Mouse (Mus musculus): ENCODE data around the gene Brix1. TPM values are rescaled to one million over a fixed set of nuclear protein-coding genes. Genes with fewer than 3 reads are reported as not detected.
"Not testable (repeated sequence)": the region's sequence is repeated elsewhere in the genome, so short reads cannot be mapped to it uniquely, and the experiment has no call there.

Brix1 gene
- polyA plus RNA-seq (2016; fragmentation: Nextera tagmentation; extraction: Ambion mirVana) = 113 and 115 TPM in 2 replicates

DNA sequence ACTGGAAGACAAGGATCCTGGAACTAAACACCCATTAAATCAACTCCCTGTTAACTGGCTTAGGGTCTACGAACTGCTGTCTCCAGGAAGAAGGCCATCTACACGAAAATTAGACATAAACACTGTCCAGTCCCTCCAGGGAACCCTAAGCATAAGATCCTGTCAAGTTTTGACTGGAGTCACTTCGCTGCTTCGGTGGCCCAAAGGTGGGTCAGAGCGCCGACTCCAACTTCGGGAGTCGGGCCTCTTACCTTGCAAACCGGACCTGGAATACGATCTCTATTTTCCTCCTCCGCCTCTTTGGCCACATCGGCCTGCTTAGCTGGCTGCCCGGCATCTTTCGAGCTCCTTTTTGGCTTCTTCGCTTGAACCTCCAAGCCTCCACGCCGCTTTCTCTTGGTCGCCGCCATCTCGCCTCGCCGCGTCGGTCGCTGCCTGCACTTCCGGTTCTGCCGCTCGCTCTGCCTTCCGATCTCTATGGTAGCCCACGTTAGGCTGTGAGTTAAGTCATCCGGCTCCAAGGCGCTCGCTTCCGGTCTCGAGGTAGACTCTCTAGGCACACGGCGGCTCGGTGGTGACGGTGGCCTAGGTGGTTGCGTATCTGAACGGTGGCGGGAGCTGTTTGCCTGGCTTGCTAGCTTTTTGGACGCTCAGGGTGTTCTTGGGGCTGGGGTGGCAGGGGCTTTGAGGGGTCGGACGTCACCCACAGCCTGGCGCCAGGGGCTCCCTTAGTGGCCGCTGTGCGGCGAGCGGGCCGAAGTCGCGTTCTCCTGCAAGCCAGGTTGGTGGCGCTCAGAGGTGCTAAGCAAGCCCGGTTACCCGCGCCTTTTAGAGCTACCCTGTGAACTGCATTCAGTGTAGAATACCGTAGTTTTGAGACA is at the start of gene Brix1, which contains the start of gene Rad1:
Gene Brix1 (minus strand): TSS at position 464 of the 881 bp plus-strand sequence.
Gene Rad1 (plus strand): TSS at position 535 of the 881 bp plus-strand sequence.
- Histone ChIP-seq H3K9me3 (no peaks in the 10 kb centered on the region), H3K27ac (peak within 1 kb of the TSS; percentile 95), H3K27me3 (ENCODE audit: insufficient read depth, poor library complexity, severe bottlenecking) (no peaks in the 10 kb centered on the region), H3K36me3 (peaks cover 57% of the 10 kb centered on the region), H3K4me3 (peak within 1 kb of the TSS; percentile 77), H3K4me1 (replicated peaks) (peaks cover 24% of the 10 kb centered on the region)
- DNase-seq (ENCODE audit: low spot score) = peak; percentile 94
- whole genome bisulfite sequencing = under 1% methylated on average over 58 of the region's 58 CpGs

DNA sequence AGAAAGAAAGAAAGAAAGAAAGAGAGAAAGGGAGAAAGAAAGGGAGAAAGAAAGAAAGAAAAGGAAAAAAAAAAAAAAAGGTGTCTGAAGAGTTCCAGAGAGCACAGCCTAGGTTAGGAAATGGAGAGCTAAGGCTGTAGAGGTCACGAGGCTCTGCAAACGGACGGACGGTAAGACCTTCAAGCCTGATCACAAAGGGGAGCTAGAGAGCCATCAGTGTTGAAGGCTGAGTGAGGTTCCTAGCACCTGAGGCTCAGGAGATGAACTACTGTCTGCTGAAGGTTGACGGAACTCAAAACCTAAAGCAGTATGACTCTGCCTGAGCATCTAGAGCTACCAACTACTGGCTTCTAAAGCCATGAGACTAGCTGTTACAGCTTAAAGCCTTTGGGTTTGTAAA is 48.8 kb upstream of the Brix1 start:
- Histone ChIP-seq H3K4me1 (replicated peaks) (no peaks in the 10 kb centered on the region), H3K27ac (no peak overlapping the region), H3K27me3 (ENCODE audit: insufficient read depth, poor library complexity, severe bottlenecking) (no peaks in the 10 kb centered on the region), H3K36me3 (no peaks in the 10 kb centered on the region), H3K4me3 (no peak overlapping the region), H3K9me3 (no peaks in the 10 kb centered on the region)
- 87% methylated on average over 5 of the region's 5 CpGs for WGBS
- DNase-seq (ENCODE audit: low spot score) = no peak

DNA sequence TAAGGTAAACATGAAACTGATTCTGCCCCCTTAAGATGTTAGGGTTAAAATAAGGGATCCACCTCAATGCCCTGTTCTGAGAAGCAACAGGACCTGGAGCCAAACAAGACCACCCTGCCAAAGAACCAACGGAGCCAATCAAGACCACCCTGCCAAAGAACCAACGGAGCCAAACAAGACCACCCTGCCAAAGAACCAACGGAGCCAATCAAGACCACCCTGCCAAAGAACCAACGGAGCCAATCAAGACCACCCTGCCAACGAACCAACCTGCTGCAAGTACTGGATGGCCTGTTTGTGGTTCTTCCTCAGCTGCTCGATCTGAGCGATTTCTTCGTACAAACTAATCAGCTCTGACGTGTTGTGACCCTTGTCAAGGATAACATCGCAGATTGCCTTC is 47.6 kb upstream of the Brix1 start:
- not testable (repeated sequence) for H3K4me1 ChIP-seq (replicated peaks); DNase-seq (ENCODE audit: low spot score); H3K36me3 ChIP-seq; H3K9me3 ChIP-seq; H3K4me3 ChIP-seq; H3K27me3 ChIP-seq (ENCODE audit: insufficient read depth, poor library complexity, severe bottlenecking); H3K27ac ChIP-seq
- WGBS = 89% methylated on average over 10 of the region's 10 CpGs

DNA sequence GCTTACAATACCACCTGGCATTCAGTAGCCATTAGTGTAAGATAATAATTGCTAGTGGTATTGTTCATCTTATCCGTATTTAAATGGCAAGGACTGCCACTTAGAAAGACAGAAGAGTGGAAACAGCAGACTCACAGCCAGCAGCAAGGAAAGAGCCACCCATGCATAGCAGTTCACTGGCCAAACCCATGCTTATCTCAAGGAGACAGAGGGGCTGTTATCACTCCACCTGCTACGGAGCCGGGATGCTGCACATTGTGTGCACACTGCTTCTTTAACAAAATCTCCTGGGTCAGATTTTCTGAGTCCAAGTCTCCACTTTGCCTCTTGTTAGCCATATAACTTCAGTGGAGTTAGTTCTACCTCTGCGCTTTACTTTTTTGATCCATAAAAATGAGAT is 45.6 kb upstream of the Brix1 start:
- Histone ChIP-seq H3K27me3 (ENCODE audit: insufficient read depth, poor library complexity, severe bottlenecking) (no peaks in the 10 kb centered on the region), H3K27ac (no peak overlapping the region), H3K4me1 (replicated peaks) (no peaks in the 10 kb centered on the region), H3K4me3 (no peak overlapping the region), H3K9me3 (no peaks in the 10 kb centered on the region), H3K36me3 (no peaks in the 10 kb centered on the region)
- no peak for DNase-seq (ENCODE audit: low spot score)
- 90% methylated on average over 4 of the region's 4 CpGs for WGBS

DNA sequence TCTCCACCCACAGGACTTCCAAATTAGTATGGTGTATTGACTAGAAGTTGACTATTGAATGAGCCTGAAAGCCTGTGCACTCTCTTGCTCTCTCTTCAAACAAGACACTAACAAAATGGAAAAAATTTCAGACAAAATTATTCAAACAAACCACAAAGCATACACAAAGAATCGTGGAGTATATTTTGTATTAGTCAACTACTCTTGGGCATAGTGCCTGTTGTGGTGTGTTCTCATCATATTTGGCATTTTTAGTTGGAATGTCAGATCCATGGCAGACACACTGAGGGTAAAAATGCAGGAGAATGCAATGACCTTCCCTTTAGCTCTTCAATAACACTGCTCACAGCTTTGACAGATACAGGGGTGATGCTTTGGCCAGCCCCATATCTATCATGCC is 40.1 kb upstream of the Brix1 start:
- Histone ChIP-seq H3K36me3 (no peaks in the 10 kb centered on the region), H3K4me1 (replicated peaks) (no peaks in the 10 kb centered on the region), H3K9me3 (no peaks in the 10 kb centered on the region), H3K27me3 (ENCODE audit: insufficient read depth, poor library complexity, severe bottlenecking) (no peaks in the 10 kb centered on the region), H3K27ac (no peak overlapping the region), H3K4me3 (no peak overlapping the region)
- DNase-seq (ENCODE audit: low spot score) = no peak
- 72% methylated on average over 1 of the region's 1 CpGs for WGBS

DNA sequence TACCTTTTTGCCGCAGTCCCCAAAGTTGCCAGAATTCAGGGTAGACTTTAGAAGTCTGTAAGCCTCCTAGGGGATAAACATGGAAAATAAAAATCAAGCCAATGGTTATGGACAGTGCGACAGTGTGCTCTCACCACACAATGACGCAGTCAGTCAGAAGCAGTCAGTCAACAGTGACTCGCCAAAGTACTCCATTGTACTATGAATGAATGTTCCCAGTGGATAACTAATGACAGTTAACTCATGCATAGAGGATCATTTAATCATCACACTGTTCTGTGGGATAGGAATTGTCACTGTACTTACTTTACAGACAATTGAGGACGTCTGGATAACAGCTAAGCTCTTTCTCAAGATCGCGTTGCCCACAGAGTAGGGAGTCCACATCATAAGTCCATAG is 29.4 kb upstream of the Brix1 start:
- DNase-seq (ENCODE audit: low spot score) = no peak
- H3K36me3 ChIP-seq = no peaks in the 10 kb centered on the region
- H3K4me3 ChIP-seq = no peak overlapping the region
- 87% methylated on average over 7 of the region's 7 CpGs for WGBS
- H3K4me1 ChIP-seq (replicated peaks) = no peaks in the 10 kb centered on the region
- H3K27me3 ChIP-seq (ENCODE audit: insufficient read depth, poor library complexity, severe bottlenecking) = no peaks in the 10 kb centered on the region
- H3K27ac ChIP-seq = no peak overlapping the region
- no peaks in the 10 kb centered on the region for H3K9me3 ChIP-seq

DNA sequence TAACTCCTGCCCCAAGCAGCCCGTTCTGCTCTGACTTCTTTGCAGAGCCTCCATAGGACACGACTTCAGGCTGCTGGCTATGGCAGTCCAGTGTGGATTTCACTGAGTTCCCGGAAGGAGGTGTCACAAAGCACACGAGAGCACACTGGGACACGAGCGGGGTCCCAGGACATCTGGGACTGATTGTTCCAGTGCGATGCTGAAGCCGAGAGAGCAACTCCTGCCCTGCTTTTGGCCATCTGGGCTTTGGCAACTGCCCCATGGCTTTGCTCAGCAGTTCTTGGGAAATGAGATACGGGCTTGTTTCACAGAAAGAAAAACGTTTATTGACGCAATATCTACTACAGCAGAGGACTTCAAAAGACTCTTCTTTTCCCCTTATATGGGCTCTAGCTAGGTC is 20.4 kb upstream of the Brix1 start:
- Histone ChIP-seq H3K27me3 (ENCODE audit: insufficient read depth, poor library complexity, severe bottlenecking) (no peaks in the 10 kb centered on the region), H3K27ac (no peak overlapping the region), H3K36me3 (no peaks in the 10 kb centered on the region), H3K4me3 (no peak overlapping the region), H3K4me1 (replicated peaks) (no peaks in the 10 kb centered on the region), H3K9me3 (no peaks in the 10 kb centered on the region)
- 64% methylated on average over 11 of the region's 11 CpGs for WGBS
- DNase-seq (ENCODE audit: low spot score) = peak; percentile 14

DNA sequence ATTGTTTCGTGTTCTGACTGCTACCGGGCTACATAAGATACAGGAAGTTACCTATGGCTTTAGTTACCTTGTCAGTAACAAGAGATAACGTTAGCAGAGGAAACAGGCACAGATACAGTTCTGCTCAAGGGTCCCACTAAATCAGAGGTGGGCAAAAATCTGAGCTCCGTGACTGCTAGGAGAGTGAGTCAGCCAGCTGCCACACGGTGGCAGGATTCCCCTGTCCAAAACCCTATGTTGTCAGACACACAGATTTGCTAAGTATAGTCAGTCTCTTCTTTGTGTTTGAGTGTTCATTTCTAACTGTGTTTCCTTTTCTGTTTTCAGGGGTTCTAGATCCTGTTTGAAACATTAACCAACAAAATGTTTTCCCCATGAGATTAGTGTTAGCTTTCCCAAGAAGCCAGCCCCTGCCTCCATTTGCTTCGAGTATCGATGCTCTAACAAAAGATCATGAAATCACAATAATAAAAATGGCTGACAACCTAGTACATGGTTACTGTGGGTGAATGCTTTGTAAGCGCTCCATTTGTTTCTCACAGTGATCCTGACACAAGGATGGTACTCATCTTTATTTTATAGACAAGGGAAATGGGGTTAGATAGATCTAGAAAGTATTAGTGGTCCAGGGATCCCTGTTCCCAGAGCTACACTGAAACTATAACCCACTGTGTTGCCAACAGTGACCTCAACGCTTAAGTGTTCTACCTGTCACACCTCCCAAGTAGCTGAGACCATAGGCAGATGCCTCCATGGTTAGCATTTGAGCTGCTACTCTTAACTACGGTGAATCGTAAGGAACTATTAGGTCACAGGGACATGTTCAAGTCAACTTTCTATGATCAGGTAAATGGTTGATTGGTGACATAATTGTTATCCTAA is 15.3 kb upstream of the Brix1 start:
- H3K4me3 ChIP-seq = no peak overlapping the region
- WGBS = 59% methylated on average over 11 of the region's 11 CpGs
- no peaks in the 10 kb centered on the region for H3K27me3 ChIP-seq (ENCODE audit: insufficient read depth, poor library complexity, severe bottlenecking)
- H3K36me3 ChIP-seq = peaks cover 4% of the 10 kb centered on the region
- DNase-seq (ENCODE audit: low spot score) = peak; percentile 66
- H3K27ac ChIP-seq = peak overlapping the region; percentile 71
- no peaks in the 10 kb centered on the region for H3K4me1 ChIP-seq (replicated peaks)
- H3K9me3 ChIP-seq = no peaks in the 10 kb centered on the region

DNA sequence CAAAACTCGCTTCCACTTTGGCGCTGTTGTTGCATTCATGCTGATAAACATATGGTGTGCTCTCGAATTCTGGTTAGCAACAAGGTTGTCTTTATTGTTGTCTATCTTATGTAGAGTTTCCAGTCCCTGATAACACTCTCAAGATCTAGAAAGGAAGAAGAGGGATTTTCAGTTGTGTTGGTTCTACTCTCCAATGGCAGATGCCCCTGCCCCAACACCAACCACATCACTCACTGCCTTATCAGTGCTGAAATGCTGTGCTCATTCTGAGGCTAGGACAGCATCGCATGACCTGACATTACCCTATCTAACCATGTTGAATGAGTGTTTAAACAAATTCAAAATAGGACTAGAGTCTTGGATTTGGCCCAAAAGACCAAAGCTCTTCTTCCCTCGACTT is 14.3 kb upstream of the Brix1 start:
- Histone ChIP-seq H3K4me1 (replicated peaks) (no peaks in the 10 kb centered on the region), H3K4me3 (no peak overlapping the region), H3K36me3 (peaks cover 12% of the 10 kb centered on the region), H3K27ac (no peak overlapping the region), H3K9me3 (no peaks in the 10 kb centered on the region), H3K27me3 (ENCODE audit: insufficient read depth, poor library complexity, severe bottlenecking) (no peaks in the 10 kb centered on the region)
- WGBS = 87% methylated on average over 5 of the region's 5 CpGs
- no peak for DNase-seq (ENCODE audit: low spot score)

DNA sequence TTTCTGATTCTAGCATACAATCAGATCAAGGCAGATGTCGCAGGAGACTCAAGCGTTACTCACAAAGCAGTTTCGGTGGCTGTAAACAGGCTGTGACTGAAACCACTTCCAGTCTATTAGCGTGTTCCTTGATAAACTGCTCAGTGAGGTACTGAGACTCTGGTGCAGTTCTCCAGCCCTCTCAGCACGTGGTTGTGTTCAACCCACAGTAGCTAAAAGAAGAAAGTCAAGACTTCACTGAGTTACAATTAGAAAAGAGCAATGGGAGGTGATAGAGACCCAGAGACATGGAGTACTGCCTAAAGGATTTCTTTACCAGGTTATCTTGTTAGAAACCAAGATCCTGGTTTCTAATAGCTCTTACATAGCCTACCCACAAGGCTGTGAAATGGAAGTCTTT is 13.8 kb upstream of the Brix1 start:
- Histone ChIP-seq H3K9me3 (no peaks in the 10 kb centered on the region), H3K36me3 (peaks cover 15% of the 10 kb centered on the region), H3K4me1 (replicated peaks) (no peaks in the 10 kb centered on the region), H3K27ac (no peak overlapping the region), H3K4me3 (no peak overlapping the region), H3K27me3 (ENCODE audit: insufficient read depth, poor library complexity, severe bottlenecking) (no peaks in the 10 kb centered on the region)
- 79% methylated on average over 5 of the region's 5 CpGs for WGBS
- no peak for DNase-seq (ENCODE audit: low spot score)

DNA sequence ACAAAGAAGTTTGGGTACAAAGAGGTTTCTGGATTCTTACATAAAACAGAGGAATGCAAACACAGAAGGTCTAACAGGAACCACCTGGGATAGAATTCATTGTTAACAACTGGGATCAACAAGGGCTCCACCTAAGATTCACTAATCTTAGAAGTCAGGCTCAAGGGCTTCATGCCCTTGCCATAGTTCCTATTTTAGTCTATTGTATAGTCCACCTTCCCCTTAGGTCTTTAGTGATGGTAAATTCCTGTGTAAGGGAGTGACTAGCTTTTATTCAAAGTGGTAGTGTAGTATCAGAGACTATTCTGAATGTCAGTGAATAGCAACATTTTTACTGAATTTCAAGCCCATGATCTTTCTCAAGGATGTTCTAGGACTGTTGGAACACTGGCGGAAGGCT is 10.9 kb upstream of the Brix1 start:
- H3K36me3 ChIP-seq = peaks cover 44% of the 10 kb centered on the region
- H3K27ac ChIP-seq; DNase-seq (ENCODE audit: low spot score); H3K27me3 ChIP-seq (ENCODE audit: insufficient read depth, poor library complexity, severe bottlenecking); H3K4me3 ChIP-seq; H3K9me3 ChIP-seq; H3K4me1 ChIP-seq (replicated peaks): not testable (repeated sequence)
- WGBS = 98% methylated on average over 1 of the region's 1 CpGs

DNA sequence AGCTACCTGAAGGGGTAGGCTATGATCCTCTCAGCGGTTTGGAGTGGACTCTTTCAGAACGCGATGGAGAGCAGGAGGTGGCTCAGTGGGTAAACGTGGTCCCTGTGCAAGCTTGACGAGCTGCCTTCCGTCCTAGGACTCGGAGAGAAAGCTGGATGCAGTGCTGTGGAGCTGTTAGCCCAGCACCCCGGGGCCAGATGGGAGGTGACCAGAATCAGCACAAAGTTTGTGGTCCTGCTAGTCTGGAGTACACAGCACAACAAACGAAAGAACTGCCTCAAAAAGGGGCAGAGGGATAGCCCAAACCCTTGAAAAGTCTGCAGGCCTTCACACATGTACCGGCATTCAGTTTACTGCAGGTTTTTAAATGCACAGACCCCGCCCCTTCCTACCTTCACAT is 10.2 kb upstream of the Brix1 start:
- Histone ChIP-seq H3K36me3 (peaks cover 51% of the 10 kb centered on the region), H3K9me3 (no peaks in the 10 kb centered on the region), H3K27ac (no peak overlapping the region), H3K27me3 (ENCODE audit: insufficient read depth, poor library complexity, severe bottlenecking) (no peaks in the 10 kb centered on the region), H3K4me1 (replicated peaks) (no peaks in the 10 kb centered on the region), H3K4me3 (no peak overlapping the region)
- WGBS = 95% methylated on average over 11 of the region's 11 CpGs
- no peak for DNase-seq (ENCODE audit: low spot score)

DNA sequence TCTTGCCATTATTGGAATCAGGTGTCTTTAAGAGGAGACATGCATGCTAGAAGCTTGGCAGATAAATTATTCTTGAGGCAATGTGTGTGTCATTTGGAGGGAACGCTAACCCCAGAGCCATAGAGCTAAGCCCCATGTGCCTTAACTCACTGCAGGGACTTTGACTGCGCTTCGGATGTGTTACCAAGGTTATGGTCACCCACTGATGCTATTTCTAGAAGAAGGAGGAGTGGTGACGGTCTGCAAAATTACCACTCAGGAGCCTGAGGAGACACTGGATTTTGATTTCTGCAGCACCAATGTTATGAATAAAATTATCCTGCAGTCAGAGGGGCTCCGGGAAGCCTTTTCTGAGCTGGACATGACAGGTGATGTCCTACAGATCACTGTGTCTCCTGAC is 4.4 kb upstream of the Brix1 start:
- no peak for DNase-seq (ENCODE audit: low spot score)
- Histone ChIP-seq H3K27me3 (ENCODE audit: insufficient read depth, poor library complexity, severe bottlenecking) (no peaks in the 10 kb centered on the region), H3K4me1 (replicated peaks) (peaks cover 13% of the 10 kb centered on the region), H3K36me3 (peaks cover 64% of the 10 kb centered on the region), H3K9me3 (no peaks in the 10 kb centered on the region), H3K4me3 (no peak overlapping the region), H3K27ac (no peak overlapping the region)
- WGBS = 91% methylated on average over 5 of the region's 5 CpGs

All from hindbrain, embryonic 10.5 days (tissue).